Mouse (Mus musculus): ENCODE measurements around the gene Cyp2s1.

DNA sequence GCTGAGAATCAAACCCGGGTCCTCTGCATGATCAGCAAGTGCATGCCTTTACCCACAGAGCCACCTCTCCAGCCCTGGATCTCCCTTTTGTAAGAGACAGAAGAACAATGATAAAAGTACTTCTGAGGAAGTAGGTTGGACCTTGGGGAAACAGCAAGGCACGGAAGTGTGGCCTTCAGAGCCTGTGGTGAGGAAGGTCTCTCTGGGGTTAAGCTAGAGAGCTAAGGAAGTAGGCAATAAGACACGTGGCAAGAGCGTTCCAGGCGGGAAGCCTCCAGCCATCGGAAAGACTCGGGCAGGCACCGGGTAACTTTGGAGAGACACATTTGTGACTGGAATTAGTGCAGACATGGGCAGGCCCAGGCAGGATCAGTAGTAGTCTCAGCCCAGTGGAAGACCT is 21.9 kb downstream of the Cyp2s1 start:
- TF ChIP-seq GATA1 (IDR thresholded peaks at IDR 0.05; ENCODE audit: borderline replicate concordance, low read length) (no peak), FLI1 (IDR thresholded peaks at IDR 0.05; ENCODE audit: low read length) (no peak)
